In genomic region chr11:72739048-72739447, GRCm38 (mm10) we compare ENCODE assay signal across 16 mouse cellular contexts.
"Had no signal": no experiment of that assay in that cellular context is flagged by ENCODE, and none has a peak within 500 bp of the region (broad histone marks: within the 10 kb centered on the region; RNA-seq: fewer than 3 reads in every experiment).

No protein-coding gene starts in this region.

- H3K9ac ChIP-seq: limb, embryonic 12.5 days; limb, embryonic 15.5 days; liver, embryonic 15.5 days had no signal

- H3K4me2 ChIP-seq: limb, embryonic 12.5 days; limb, embryonic 15.5 days; liver, embryonic 11.5 days; liver, embryonic 15.5 days; midbrain, embryonic 11.5 days had no signal

- H3K27ac ChIP-seq: limb, embryonic 12.5 days; limb, embryonic 15.5 days; liver, embryonic 15.5 days had no signal

- H3K4me1 ChIP-seq: limb, embryonic 12.5 days; limb, embryonic 15.5 days; liver, embryonic 15.5 days had no signal

- H3K27me3 ChIP-seq: limb, embryonic 12.5 days; limb, embryonic 15.5 days; liver, embryonic 15.5 days had no signal

- H3K4me3 ChIP-seq: limb, embryonic 12.5 days; limb, embryonic 15.5 days; liver, embryonic 15.5 days had no signal

- H3K9me3 ChIP-seq: limb, embryonic 12.5 days; limb, embryonic 15.5 days; liver, embryonic 15.5 days had no signal

- DNase-seq: kidney, adult 18-20 months; kidney, adult 9 months; kidney, postnatal 14 days; kidney, postnatal 4 days; left cerebral cortex, postnatal 4 days; lung, adult 2 months; lung, postnatal 14 days; lung, postnatal 4 days; midbrain, embryonic 14.5 days; thymus, adult 18-20 months; thymus, postnatal 36 days had no signal
